Mouse (Mus musculus): Measurements from ENCODE around the gene Pik3cd. TPM values are rescaled to one million over a fixed set of nuclear protein-coding genes. Genes with fewer than 3 reads are reported as not detected.
"Not testable (repeated sequence)": the region's sequence is repeated elsewhere in the genome, so short reads cannot be mapped to it uniquely, and the experiment has no call there.

The Pik3cd gene
- polyA plus RNA-seq, 1 experiment, result 88.3 TPM

GRCm38 (mm10) chr4:149632670-149633307, 69.6 kb downstream of the Pik3cd start:
- Histone ChIP-seq H3K4me3 (replicated peaks; ENCODE audit: control insufficient read depth, low read depth, low read length) (no peak overlapping the region), H3K4me1 (ENCODE audit: control insufficient read depth, insufficient read depth, low read length) (no peaks in the 10 kb centered on the region; the same call in 1 of the 2 replicates), H3K27ac (ENCODE audit: control insufficient read depth, insufficient read depth, low read depth, low read length, poor library complexity) (no peak overlapping the region; the same call in 1 of the 2 replicates)
- TF ChIP-seq POLR2A (IDR thresholded peaks at IDR 0.05; ENCODE audit: borderline replicate concordance, control insufficient read depth, low read depth, low read length) (no peak), CTCF (IDR thresholded peaks at IDR 0.05; ENCODE audit: control insufficient read depth, insufficient read depth, low read length) (no peak)
- 60% methylated on average over 9 of the region's 9 CpGs for WGBS

- Histone ChIP-seq H3K27ac (ENCODE audit: control insufficient read depth, insufficient read depth, low read depth, low read length, poor library complexity) (no peak overlapping the region), H3K4me3 (replicated peaks; ENCODE audit: control insufficient read depth, low read depth, low read length) (no peak overlapping the region), H3K4me1 (ENCODE audit: control insufficient read depth, insufficient read depth, low read length) (no peaks in the 10 kb centered on the region; the same call in 1 of the 2 replicates)
- TF ChIP-seq POLR2A (IDR thresholded peaks at IDR 0.05; ENCODE audit: borderline replicate concordance, control insufficient read depth, low read depth, low read length) (no peak), CTCF (IDR thresholded peaks at IDR 0.05; ENCODE audit: control insufficient read depth, insufficient read depth, low read length) (no peak)
- WGBS, result 81% methylated on average over 9 of the region's 9 CpGs
Measured at GRCm38 (mm10) chr4:149628810-149629209, 73.6 kb downstream of the Pik3cd start.

- Histone ChIP-seq H3K27ac (ENCODE audit: control insufficient read depth, insufficient read depth, low read depth, low read length, poor library complexity) (no peak overlapping the region), H3K4me1 (ENCODE audit: control insufficient read depth, insufficient read depth, low read length) (no peaks in the 10 kb centered on the region; the same call in 1 of the 2 replicates), H3K4me3 (replicated peaks; ENCODE audit: control insufficient read depth, low read depth, low read length) (no peak overlapping the region)
- 44% methylated on average over 10 of the region's 10 CpGs for WGBS
- no peak for TF ChIP-seq POLR2A (IDR thresholded peaks at IDR 0.05; ENCODE audit: borderline replicate concordance, control insufficient read depth, low read depth, low read length)
- TF ChIP-seq CTCF (IDR thresholded peaks at IDR 0.05; ENCODE audit: control insufficient read depth, insufficient read depth, low read length), result peak; percentile 95
Measured at GRCm38 (mm10) chr4:149628372-149628771, 74.0 kb downstream of the Pik3cd start.

DNA sequence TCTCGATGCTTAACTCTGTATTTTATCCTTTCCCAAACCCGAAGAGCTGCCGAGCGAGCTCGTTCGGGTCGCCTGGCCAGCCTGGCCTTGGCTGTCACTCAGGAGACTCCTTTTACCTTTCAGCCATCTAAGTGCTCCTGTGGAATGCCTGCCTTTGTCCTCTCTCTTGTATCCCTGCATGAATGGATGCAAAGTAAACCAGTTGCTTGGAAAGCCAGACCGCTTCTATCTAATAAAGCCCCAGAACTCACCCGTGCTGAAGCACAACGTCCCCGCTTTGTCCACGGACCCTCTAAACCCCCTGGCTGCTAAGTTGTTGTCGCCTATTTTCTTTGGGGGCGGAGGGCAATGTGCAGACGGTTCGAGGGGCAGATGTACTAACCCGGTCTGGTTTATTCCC, 75.6 kb downstream of the Pik3cd start:
- TF ChIP-seq POLR2A (IDR thresholded peaks at IDR 0.05; ENCODE audit: borderline replicate concordance, control insufficient read depth, low read depth, low read length) (no peak), CTCF (IDR thresholded peaks at IDR 0.05; ENCODE audit: control insufficient read depth, insufficient read depth, low read length) (no peak)
- Histone ChIP-seq H3K27ac (ENCODE audit: control insufficient read depth, insufficient read depth, low read depth, low read length, poor library complexity) (no peak overlapping the region), H3K4me3 (replicated peaks; ENCODE audit: control insufficient read depth, low read depth, low read length) (no peak overlapping the region), H3K4me1 (ENCODE audit: control insufficient read depth, insufficient read depth, low read length) (no peaks in the 10 kb centered on the region)
- 91% methylated on average over 17 of the region's 17 CpGs for WGBS

DNA sequence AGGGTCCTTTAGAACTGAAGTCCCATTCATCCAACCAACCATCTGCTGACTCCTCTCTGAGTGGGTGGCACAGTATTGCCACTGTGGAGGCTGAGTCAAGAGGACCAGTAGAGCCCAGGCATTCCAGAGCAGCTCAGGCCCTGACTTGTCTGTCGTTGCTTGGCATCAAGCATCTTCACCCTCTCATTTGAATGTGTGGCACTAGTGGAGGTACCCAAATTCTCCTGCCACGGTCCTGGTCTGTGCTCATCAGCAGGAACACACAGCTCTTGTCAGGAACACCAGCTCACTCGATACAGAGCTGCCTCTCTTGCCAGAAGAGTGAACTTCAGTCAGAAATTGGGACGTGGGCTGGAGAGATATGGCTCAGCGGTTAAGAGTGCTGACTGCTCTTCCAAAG, 78.7 kb downstream of the Pik3cd start:
- TF ChIP-seq POLR2A (IDR thresholded peaks at IDR 0.05; ENCODE audit: borderline replicate concordance, control insufficient read depth, low read depth, low read length), result no peak
- no peak for TF ChIP-seq CTCF (IDR thresholded peaks at IDR 0.05; ENCODE audit: control insufficient read depth, insufficient read depth, low read length)
- 78% methylated on average over 5 of the region's 5 CpGs for whole genome bisulfite sequencing
- Histone ChIP-seq H3K27ac (ENCODE audit: control insufficient read depth, insufficient read depth, low read depth, low read length, poor library complexity) (no peak overlapping the region), H3K4me3 (replicated peaks; ENCODE audit: control insufficient read depth, low read depth, low read length) (no peak overlapping the region), H3K4me1 (ENCODE audit: control insufficient read depth, insufficient read depth, low read length) (no peaks in the 10 kb centered on the region)

- Histone ChIP-seq H3K27ac (ENCODE audit: control insufficient read depth, insufficient read depth, low read depth, low read length, poor library complexity) (no peak overlapping the region), H3K4me3 (replicated peaks; ENCODE audit: control insufficient read depth, low read depth, low read length) (no peak overlapping the region), H3K4me1 (ENCODE audit: control insufficient read depth, insufficient read depth, low read length) (no peaks in the 10 kb centered on the region)
- TF ChIP-seq CTCF (IDR thresholded peaks at IDR 0.05; ENCODE audit: control insufficient read depth, insufficient read depth, low read length) (no peak), POLR2A (IDR thresholded peaks at IDR 0.05; ENCODE audit: borderline replicate concordance, control insufficient read depth, low read depth, low read length) (no peak)
- 72% methylated on average over 4 of the region's 4 CpGs for WGBS
Measured at GRCm38 (mm10) chr4:149621286-149621685, 81.1 kb downstream of the Pik3cd start.

DNA sequence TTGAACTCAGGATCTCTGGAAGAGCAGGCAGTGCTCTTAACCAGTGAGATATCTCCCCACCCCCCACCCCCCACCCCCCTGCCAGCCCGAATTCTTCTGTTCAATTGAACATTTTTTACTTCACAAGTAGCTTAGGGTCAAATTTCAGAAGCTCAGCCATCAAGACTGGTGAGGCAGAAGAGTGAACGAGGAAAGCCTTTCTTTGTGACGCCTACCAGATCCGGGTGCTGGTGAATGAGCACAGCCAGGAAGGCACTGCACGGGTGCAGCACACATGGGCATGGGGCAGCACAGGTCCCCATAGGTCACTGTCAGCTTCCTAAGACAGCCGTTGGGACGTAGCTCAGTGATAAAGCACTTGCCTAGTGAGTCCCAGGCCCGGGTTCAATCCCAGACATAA, 82.4 kb downstream of the Pik3cd start:
- Histone ChIP-seq H3K4me1 (ENCODE audit: control insufficient read depth, insufficient read depth, low read length) (no peaks in the 10 kb centered on the region), H3K4me3 (replicated peaks; ENCODE audit: control insufficient read depth, low read depth, low read length) (no peak overlapping the region), H3K27ac (ENCODE audit: control insufficient read depth, insufficient read depth, low read depth, low read length, poor library complexity) (no peak overlapping the region)
- WGBS, result 76% methylated on average over 8 of the region's 8 CpGs
- TF ChIP-seq CTCF (IDR thresholded peaks at IDR 0.05; ENCODE audit: control insufficient read depth, insufficient read depth, low read length), result no peak
- TF ChIP-seq POLR2A (IDR thresholded peaks at IDR 0.05; ENCODE audit: borderline replicate concordance, control insufficient read depth, low read depth, low read length), result no peak

- WGBS, result 64% methylated on average over 3 of the region's 3 CpGs
- not testable (repeated sequence) for H3K4me3 ChIP-seq (replicated peaks; ENCODE audit: control insufficient read depth, low read depth, low read length); H3K27ac ChIP-seq (ENCODE audit: control insufficient read depth, insufficient read depth, low read depth, low read length, poor library complexity); H3K4me1 ChIP-seq (ENCODE audit: control insufficient read depth, insufficient read depth, low read length)
Measured at GRCm38 (mm10) chr4:149616999-149617398, 85.4 kb downstream of the Pik3cd start.

GRCm38 (mm10) chr4:149614869-149615268, 87.5 kb downstream of the Pik3cd start:
- TF ChIP-seq POLR2A (IDR thresholded peaks at IDR 0.05; ENCODE audit: borderline replicate concordance, control insufficient read depth, low read depth, low read length) (no peak), CTCF (IDR thresholded peaks at IDR 0.05; ENCODE audit: control insufficient read depth, insufficient read depth, low read length) (no peak)
- H3K4me1 ChIP-seq (ENCODE audit: control insufficient read depth, insufficient read depth, low read length), result no peaks in the 10 kb centered on the region
- 90% methylated on average over 3 of the region's 3 CpGs for WGBS
- H3K4me3 ChIP-seq (replicated peaks; ENCODE audit: control insufficient read depth, low read depth, low read length), result no peak overlapping the region
- H3K27ac ChIP-seq (ENCODE audit: control insufficient read depth, insufficient read depth, low read depth, low read length, poor library complexity), result no peak overlapping the region

- not testable (repeated sequence) for H3K4me3 ChIP-seq (replicated peaks; ENCODE audit: control insufficient read depth, low read depth, low read length); H3K27ac ChIP-seq (ENCODE audit: control insufficient read depth, insufficient read depth, low read depth, low read length, poor library complexity); H3K4me1 ChIP-seq (ENCODE audit: control insufficient read depth, insufficient read depth, low read length)
- 71% methylated on average over 6 of the region's 6 CpGs for WGBS
Measured at GRCm38 (mm10) chr4:149613497-149613896, 88.9 kb downstream of the Pik3cd start.
